Mouse (Mus musculus): Measurements from ENCODE around the gene Ube2cbp.
A peak's percentile ranks its signal among the peaks of the same experiment; 100 is the strongest.

The Ube2cbp gene

GRCm38 (mm10) chr9:86324772-86325171, 140.0 kb downstream of the Ube2cbp start:
- DNase-seq (ENCODE audit: low read depth, low spot score): no peak

GRCm38 (mm10) chr9:86319516-86320140, 145.1 kb downstream of the Ube2cbp start:
- no peak for DNase-seq (ENCODE audit: low read depth, low spot score)

- no peak for DNase-seq (ENCODE audit: low read depth, low spot score)
Measured at GRCm38 (mm10) chr9:86315700-86316099, 149.1 kb downstream of the Ube2cbp start.

DNA sequence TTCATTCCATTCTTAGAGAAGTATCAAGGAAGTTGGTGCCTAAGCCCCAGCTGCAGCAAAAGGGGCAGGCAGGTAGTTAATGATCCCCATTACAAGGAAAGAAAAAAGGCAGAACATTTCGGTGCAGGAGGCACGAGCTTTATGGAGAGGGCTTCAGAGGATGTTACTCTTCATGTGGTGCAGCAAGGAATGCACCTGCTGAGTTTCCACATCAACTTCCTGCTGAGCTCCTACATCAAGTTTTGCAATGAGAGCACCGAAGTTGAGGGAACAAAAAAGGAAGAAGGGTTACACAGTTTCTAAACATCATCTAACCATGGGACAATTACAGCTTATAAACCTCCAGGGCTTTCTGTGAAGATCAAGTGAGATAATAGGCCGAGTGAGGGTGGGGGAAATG, 156.1 kb downstream of the Ube2cbp start:
- no peak for DNase-seq (ENCODE audit: low read depth, low spot score)

DNA sequence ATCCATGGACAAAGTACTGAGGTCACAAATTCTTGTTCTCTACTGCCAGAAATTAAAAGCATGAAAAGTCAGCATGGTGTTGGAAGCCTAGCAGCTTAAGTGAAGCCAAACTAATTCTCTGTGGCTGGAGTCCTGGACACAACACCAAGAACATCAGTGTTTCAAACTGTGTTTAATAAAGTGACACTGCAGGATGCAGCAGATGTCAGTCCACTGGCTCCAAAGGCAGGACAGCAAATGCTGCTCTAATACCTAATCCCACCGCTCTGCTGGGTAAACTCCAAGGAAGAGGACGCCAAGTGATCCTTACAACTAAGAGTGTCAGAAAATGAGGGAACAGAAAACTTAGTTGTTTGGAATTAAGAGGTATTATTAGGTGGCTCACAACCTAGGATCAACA, 158.2 kb downstream of the Ube2cbp start:
- no peak for DNase-seq (ENCODE audit: low read depth, low spot score)

GRCm38 (mm10) chr9:86301407-86301806, 163.3 kb downstream of the Ube2cbp start:
- no peak for DNase-seq (ENCODE audit: low read depth, low spot score)

GRCm38 (mm10) chr9:86298596-86298995, 166.2 kb downstream of the Ube2cbp start:
- DNase-seq (ENCODE audit: low read depth, low spot score): no peak

- DNase-seq (ENCODE audit: low read depth, low spot score): no peak
Measured at GRCm38 (mm10) chr9:86298131-86298530, 166.6 kb downstream of the Ube2cbp start.

DNA sequence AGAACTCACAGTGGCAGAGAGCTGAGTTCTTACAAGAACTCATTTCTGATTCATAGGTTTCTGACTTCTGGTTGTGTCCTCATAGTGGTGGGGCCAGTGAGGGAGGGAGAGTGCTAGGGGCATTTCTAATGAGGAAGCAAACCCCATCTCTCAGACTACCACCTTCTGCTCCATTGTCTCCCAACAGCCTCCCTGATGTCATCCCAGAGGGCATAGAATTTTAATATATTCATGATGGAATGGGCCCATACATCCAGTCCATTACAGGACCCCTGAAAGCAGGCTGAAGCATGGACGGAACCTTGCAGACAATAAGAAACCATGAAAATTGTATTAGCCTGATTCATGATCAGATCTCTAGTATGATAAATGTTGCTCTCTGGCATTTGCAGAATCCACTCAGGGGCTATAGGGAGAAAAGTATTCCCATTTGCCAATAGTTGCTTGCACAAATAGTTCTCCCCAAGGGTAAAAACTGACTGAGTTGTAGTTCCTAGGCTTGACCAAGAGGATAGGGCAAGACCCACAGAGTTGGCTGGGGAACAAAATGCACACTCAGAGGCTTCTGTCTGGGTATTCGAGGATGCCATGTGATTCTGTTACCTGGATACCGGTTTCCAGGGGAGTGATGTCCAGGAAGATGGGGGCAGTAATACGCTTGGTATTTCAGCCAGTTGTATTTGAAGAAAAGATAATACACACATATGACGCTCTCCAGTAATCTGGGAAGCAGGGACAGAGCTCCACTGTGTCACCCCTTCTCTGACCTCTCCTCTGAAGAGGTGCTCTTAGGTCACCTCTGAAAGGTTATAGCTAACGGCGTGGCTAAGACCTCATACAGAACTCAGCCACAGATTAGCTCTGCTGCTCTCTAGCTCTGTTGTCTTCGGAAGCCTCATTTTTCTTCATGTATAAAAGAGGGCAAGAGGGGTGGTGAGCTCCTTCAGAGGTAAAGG, 167.8 kb downstream of the Ube2cbp start:
- no peak for DNase-seq (ENCODE audit: low read depth, low spot score)

DNA sequence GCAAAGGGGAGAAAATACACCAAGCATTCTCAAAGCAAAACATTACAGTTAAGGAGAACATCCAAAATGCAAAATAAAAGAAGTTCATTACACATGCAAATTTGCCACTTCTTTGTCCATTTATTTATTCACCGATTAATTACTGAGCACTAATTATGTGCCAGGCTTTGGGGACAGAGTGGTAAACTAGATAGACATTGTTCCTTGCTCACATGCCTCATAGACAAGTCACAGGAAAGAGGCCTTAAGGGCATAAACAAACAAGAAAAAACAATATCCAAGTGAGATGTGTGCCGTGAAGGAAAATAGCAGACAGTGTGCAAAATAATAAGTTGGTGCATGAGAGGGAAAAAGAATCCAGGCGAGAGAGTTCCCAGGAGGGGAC, 177.2 kb downstream of the Ube2cbp start:
- no peak for DNase-seq (ENCODE audit: low read depth, low spot score)

DNA sequence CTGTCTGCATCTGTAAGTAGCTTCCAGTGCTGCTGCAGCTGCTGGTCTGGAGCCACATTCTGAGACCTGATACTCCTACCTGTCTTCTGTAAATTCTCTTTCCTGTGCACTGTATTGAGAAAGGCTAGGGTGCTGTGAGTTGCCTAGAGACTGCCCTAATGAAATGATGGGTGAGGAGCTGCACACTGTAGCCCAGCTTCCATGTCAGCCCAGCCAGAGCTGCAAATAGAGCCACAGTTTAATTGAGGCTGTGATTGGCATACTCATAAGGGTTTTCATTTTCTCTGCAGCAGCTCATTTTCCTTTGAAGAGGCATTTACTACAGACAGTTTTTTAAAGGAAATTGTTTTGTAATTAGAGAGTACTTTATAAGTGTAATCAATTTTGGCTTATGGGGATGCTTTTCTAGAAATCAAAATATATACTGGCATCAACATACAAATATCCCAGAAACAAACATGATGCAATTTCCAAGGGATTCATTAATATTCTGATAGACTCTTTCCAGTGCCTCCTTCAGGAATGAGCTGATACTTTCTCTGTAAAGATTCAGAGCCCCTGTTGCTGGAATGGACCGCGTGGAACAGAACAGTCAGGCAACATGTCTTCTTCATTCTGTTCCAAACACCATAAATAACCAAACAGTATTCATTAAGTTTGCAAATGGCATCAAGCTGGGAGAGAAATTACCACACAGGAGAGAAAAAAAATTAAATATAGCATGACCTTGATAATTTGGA, 177.8 kb downstream of the Ube2cbp start:
- no peak for DNase-seq (ENCODE audit: low read depth, low spot score)

DNA sequence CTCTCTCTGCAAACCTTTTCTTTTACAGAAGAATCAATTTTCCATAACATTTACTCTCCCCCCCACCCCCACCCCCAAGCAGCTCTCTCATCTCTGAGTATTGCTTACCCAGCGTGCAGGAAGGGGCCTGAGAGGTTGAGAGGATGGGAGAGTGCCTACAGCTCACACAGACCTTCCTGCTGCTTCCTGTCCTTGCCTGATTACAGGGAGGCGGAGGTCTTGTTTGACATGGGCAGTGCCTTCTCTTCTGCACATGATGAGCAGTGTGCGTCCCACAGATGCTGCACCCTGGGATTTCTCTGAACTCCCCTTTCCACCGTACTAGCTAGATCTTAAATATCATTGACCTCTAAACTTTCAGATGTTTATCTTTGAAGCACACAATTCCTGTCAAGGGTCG, 182.2 kb downstream of the Ube2cbp start:
- no peak for DNase-seq (ENCODE audit: low read depth, low spot score)

DNA sequence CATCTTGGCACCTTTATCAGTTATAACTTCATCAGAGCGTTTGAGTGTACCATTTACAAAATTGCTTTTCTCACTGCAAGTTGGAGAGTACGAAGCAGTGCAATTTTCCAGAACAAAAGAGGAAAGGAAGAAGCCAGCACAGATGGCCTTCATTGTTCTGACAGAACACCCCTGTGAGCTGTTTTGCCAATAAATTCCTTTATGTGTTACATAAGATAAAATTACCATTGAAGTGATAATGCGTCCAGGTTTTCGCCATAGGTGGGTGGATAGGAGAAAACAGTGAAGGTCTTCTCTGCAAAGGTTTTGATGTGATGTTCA, 183.6 kb downstream of the Ube2cbp start:
- DNase-seq (ENCODE audit: low read depth, low spot score): no peak

DNA sequence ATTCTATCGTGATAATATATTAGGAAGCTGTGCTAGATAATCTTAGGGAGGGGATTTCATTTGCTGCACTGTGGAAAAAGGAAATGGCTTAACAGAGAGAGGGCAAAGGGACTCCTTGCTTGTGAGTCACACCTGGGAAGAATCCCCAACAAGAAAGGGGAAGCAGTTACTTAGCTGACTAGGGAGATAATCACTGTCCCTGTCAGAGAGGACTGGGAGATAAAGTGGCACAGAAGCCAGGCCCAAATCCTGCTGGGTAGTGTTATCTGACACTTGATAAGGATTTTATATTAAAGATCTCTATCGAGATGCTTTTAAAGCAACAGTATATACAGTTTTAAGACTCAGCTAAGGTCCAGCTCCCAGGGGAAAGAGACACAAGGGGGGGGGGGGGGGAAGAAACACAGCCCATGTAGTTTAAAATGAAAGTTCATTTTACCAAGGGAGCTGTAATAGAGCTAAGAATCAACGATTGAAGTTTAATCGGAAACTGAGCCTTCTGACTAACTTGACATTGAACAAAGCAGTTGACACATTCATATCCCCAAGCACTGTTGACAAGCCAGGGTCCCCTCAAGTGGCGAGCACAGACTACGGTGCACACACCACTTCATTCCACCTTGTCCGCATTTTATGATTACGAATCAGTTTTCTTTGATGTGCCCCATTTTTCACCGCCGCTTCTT, 184.1 kb downstream of the Ube2cbp start:
- DNase-seq (ENCODE audit: low read depth, low spot score): no peak

GRCm38 (mm10) chr9:86269541-86269940, 195.2 kb downstream of the Ube2cbp start:
- no peak for DNase-seq (ENCODE audit: low read depth, low spot score)

- DNase-seq (ENCODE audit: low read depth, low spot score): peak; percentile 37
Measured at GRCm38 (mm10) chr9:86266658-86267057, 198.1 kb downstream of the Ube2cbp start.

All from mesoderm, embryonic 11.5 days (tissue).